Mouse (Mus musculus): ENCODE data around the gene Gm3636. TPM values are rescaled to one million over a fixed set of nuclear protein-coding genes. Genes with fewer than 3 reads are reported as not detected.

The Gm3636 gene
- total RNA-seq (2023) = not detected

DNA sequence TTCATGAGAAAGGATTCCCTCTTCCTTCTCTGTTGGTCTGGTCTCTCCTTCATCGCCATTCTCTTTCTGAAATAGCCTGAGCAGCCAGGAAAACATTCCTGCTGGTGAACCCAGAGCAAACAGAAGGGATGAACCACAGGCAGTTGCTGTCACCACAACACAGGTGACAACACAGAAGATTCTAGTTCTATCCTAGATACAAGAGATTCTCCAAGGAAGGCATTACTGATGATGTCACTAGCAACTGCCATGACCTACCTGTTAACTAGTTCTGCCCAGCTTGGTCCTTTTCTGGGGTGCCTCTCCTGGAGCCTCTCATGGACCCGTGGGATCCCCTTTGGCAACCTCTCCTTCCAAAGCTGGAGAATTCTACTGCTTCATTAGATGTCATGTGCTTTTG is at the start of gene Gm3636:
TSS of gene Gm3636 (minus strand) at position 101 of the 400 bp plus-strand sequence.

DNA sequence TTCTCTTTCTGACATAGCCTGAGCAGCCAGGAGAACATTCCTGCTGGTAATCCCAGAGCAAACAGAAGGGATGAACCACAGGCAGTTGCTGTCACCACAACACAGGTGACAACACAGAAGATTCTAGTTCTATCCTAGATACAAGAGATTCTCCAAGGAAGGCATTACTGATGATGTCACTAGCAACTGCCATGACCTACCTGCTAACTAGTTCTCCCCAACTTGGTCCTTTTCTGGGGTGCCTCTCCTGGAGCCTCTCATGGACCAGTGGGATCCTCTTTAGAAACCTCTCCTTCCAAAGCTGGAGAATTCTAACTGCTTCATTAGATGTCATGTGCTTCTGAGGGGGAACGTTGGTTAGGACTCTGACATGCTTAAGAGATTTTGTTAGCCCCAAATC is 32.2 kb upstream of the Gm3636 start, which contains the start of gene Gm8362:
TSS of gene Gm8362 (minus strand) at position 101 of the 400 bp plus-strand sequence.

DNA sequence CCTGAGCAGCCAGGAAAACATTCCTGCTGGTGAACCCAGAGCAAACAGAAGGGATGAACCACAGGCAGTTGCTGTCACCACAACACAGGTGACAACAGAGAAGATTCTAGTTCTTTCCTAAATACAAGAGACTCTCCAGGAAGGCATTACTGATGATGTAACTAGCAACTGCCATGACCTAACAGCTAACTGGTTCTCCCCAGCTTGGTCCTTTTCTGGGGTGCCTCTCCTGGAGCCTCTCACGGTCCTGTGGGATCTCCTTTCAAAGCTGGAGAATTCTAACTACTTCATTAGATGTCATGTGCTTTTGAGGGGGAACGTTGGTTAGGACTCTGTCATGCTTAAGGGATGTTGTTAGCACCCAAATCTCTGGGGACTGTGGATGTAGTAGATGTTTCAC is 22.0 kb downstream of the Gm3636 start, which contains the start of gene Gm8050:
TSS of gene Gm8050 (minus strand) at position 101 of the 400 bp plus-strand sequence.

Other genes starting within 250 kb of the Gm3636 start
- gene Gm8356, start 205.0 kb downstream of the Gm3636 start, total RNA-seq (2023) = not detected
- not detected for gene Gm3629, start 151.7 kb downstream of the Gm3636 start, total RNA-seq (2023)
- gene Gm3460, start 119.9 kb downstream of the Gm3636 start, total RNA-seq (2023) = not detected
- not detected for gene Gm10251, start 58.2 kb downstream of the Gm3636 start, total RNA-seq (2023)
- not detected for gene Gm8050, start 22.1 kb downstream of the Gm3636 start, total RNA-seq (2023)
- gene Gm8362, start 32.1 kb upstream of the Gm3636 start, total RNA-seq (2023) = not detected
- not detected for gene Gm3642, start 98.0 kb upstream of the Gm3636 start, total RNA-seq (2023)
- not detected for gene Gm3667, start 147.6 kb upstream of the Gm3636 start, total RNA-seq (2023)
- not detected for gene Gm6356, start 231.5 kb upstream of the Gm3636 start, total RNA-seq (2023)